8 mouse cellular contexts compared by ENCODE assay signal in the genomic region with DNA sequence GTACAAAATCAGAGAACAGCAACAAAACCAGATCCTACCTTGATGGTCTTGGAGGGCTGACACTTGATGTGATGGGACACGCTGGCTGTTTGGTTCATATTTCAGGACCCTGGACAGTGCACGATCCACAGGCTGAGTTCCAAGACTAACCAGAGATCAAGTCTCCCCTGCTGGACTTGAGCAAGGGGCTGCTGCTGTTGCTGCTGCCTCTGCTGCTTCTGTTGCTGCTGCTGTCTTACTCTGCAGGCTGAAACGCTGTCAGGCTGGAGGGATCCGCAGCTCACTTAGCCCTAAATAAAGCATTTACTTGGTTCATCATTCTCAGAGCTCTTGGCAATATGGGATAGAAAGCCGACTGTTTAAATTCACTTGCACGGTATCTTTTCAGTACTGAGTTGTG.
DNase-seq lines count a peak whose midpoint lies in the region; ATAC-seq lines count a peak whose summit lies in the region.

No protein-coding gene starts in this region.

- 47% methylated on average over 6 of the region's 6 CpGs for WGBS in kidney, embryonic 15.5 days

- H3K27ac ChIP-seq in kidney, embryonic 15.5 days: no peak overlapping the region

- H3K9me3 ChIP-seq in kidney, embryonic 15.5 days (replicated peaks): no peaks in the 10 kb centered on the region

- H3K4me3 ChIP-seq in kidney, embryonic 15.5 days (replicated peaks): no peak overlapping the region

- H3K27me3 ChIP-seq in kidney, embryonic 15.5 days: no peaks in the 10 kb centered on the region

- no peak overlapping the region for H3K9ac ChIP-seq in kidney, embryonic 15.5 days

- H3K4me2 ChIP-seq in kidney, embryonic 15.5 days: no peak overlapping the region

- peak; percentile 8 for DNase-seq in kidney, adult 18-20 months
- DNase-seq in ES-CJ7 (ENCODE audit: low read depth, low spot score): peak; percentile 76
- peak; percentile 0 for DNase-seq in adrenal gland, adult 8-10 months
- peak; percentile 1 for DNase-seq in induced T-regulatory cell, adult 2 months (ENCODE audit: low read depth)
- peak; percentile 72 for DNase-seq in retina, embryonic 14.5 days (ENCODE audit: low spot score)
- DNase-seq in urinary bladder, adult 2 months (ENCODE audit: low spot score): no peak
- DNase-seq in gastrocnemius, adult 18-20 months (ENCODE audit: low spot score): no peak

- no peaks in the 10 kb centered on the region for H3K4me1 ChIP-seq in kidney, embryonic 15.5 days

- no peak for ATAC-seq in kidney, embryonic 15.5 days (replicated peaks; ENCODE audit: low FRiP score)

- H3K36me3 ChIP-seq in kidney, embryonic 15.5 days: no peaks in the 10 kb centered on the region

Comparison
In these comparisons a context has a peak if more than half of its experiments do, and no peak if none do; other contexts are left out.
1. DNase-seq: peak in kidney, adult 18-20 months (single experiment), ES-CJ7 (single experiment), adrenal gland, adult 8-10 months (single experiment), induced T-regulatory cell, adult 2 months (single experiment) and retina, embryonic 14.5 days (single experiment); none in urinary bladder, adult 2 months (single experiment) and gastrocnemius, adult 18-20 months (single experiment).